Mouse (Mus musculus) liver, adult 2 months (tissue): ENCODE results near the gene Nkpd1. TPM values are rescaled to one million over a fixed set of nuclear protein-coding genes. Genes with fewer than 3 reads are reported as not detected.

ENCODE experiments used
- DNase-seq: peaks from one replicate; pipeline ENCODE4 v3.0.0-alpha.2; 2011; ENCODE audit warnings: low read depth, low spot score; ENCODE audit errors: extremely low read depth
- H3K27ac ChIP-seq: fragments of 200-500 bp; replicated peaks from 2 replicates; pipeline ENCODE4 v1.5.1; 2012; ENCODE audit warnings: low read depth, mild to moderate bottlenecking, control low read depth, inconsistent platforms, low read length; ENCODE audit not compliant: insufficient read depth
- H3K27me3 ChIP-seq: fragments of 200-500 bp; 2 replicates; pipeline ENCODE4 v1.6.1; 2012; ENCODE audit warnings: mild to moderate bottlenecking, moderate library complexity, low read length, inconsistent platforms; ENCODE audit not compliant: control insufficient read depth, insufficient read depth
- H3K36me3 ChIP-seq: fragments of 200-500 bp; 2 replicates; pipeline ENCODE4 v1.6.1; 2012; ENCODE audit warnings: low read length, inconsistent platforms; ENCODE audit not compliant: control insufficient read depth, insufficient read depth
- H3K4me1 ChIP-seq: fragments of 200-500 bp; 2 replicates; pipeline ENCODE4 v1.6.1; 2011; ENCODE audit warnings: low read length; ENCODE audit not compliant: control insufficient read depth, insufficient read depth
- H3K4me3 ChIP-seq: fragments of 200-500 bp; 2 replicates; pipeline ENCODE4 v1.5.1; 2011; ENCODE audit warnings: low read depth, mild to moderate bottlenecking, control low read depth, low read length, moderate library complexity; ENCODE audit not compliant: insufficient read depth
- H3K79me2 ChIP-seq: fragments of 200-500 bp; 2 replicates; pipeline ENCODE4 v1.6.1; 2012; ENCODE audit warnings: inconsistent platforms, mild to moderate bottlenecking, low read length, moderate library complexity; ENCODE audit not compliant: control insufficient read depth, insufficient read depth
- H3K9ac ChIP-seq: fragments of 200-500 bp; 2 replicates; pipeline ENCODE4 v1.6.1; 2012; ENCODE audit warnings: low read depth, mild to moderate bottlenecking, control low read depth, inconsistent platforms, low read length
- CTCF ChIP-seq: fragments of 200-500 bp; IDR thresholded peaks from 2 replicates; pipeline ENCODE4 v1.5.1; 2011; ENCODE audit warnings: low read depth, low read length, control low read depth
- POLR2A ChIP-seq: fragments of 200-500 bp; IDR thresholded peaks from 2 replicates; pipeline ENCODE4 v1.6.1; 2011; ENCODE audit warnings: low read length, control low read depth; ENCODE audit not compliant: insufficient read depth; ENCODE audit errors: extremely low read depth
- WGBS: fragments of 180-500 bp; shearing (Covaris S2); methylation state at CpG from one replicate; pipeline ENCODE4 v1.1.7; 2018; 5-methylcytosine and 5-hydroxymethylcytosine counted together
- polyA plus RNA-seq: library from polyadenylated mRNA; depleted of rRNA; stranded (reverse); fragments of >200 nt; gene quantifications from 2 replicates; pipeline ENCODE4 v1.2.3, GENCODE M21; 2012; rRNA removed
- total RNA-seq: library from RNA; depleted of rRNA; stranded (reverse); fragments of >200 nt; gene quantifications from 2 replicates; pipeline ENCODE4 v1.2.3, GENCODE M21; 2014; rRNA removed

Gene Nkpd1
- total RNA-seq = not detected in 2 replicates
- not detected in 2 replicates for polyA plus RNA-seq

DNA sequence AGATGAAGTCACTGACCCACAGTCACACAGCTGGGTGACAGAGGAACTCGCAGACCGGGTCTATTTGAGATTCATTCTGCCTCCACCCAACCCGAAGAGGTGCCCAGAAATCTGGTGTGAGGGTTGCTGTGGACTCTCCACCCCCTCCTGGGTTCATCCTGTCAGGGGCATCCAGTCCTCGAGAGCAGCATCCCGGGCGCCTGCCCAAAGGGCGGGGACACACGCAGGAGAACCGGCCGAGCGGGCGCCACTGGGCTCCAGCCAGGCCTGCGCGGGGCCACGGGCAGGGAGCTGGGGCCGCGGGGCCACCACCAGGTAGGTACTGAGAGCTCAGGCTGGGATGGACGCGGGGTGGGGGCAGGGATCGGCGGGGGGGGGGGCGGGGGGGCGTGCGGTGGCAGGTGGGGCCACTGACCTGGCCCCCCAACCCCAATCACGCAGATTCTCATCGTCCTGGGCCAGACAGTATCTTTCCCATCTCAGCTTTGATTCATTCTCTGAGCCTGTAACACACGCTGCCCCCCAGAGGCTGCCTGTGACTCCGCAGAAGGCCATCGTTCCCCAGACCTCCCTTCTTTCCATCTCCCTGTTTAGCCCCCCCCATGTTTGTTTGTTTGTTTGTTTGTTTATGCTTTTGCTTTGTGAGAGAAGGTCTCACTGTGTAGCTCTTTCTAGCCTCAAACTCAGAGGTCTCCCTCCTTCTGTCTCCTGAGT lies at the start of gene Nkpd1:
Nkpd1 (plus strand) TSS at position 187 of the 714 bp plus-strand sequence.
- no peak within 1 kb of the TSS for H3K4me3 ChIP-seq
- H3K4me1 ChIP-seq = no peaks in the 10 kb centered on the region
- TF ChIP-seq CTCF = peak; percentile 63
- TF ChIP-seq POLR2A = no peak
- H3K9ac ChIP-seq = no peak within 1 kb of the TSS
- H3K27ac ChIP-seq = no peak within 1 kb of the TSS
- WGBS = 5% methylated on average over 22 of the region's 29 CpGs
- no peaks in the 10 kb centered on the region for H3K36me3 ChIP-seq
- DNase-seq = no peak
- H3K79me2 ChIP-seq = no peaks in the 10 kb centered on the region
- peaks cover 10% of the 10 kb centered on the region for H3K27me3 ChIP-seq

DNA sequence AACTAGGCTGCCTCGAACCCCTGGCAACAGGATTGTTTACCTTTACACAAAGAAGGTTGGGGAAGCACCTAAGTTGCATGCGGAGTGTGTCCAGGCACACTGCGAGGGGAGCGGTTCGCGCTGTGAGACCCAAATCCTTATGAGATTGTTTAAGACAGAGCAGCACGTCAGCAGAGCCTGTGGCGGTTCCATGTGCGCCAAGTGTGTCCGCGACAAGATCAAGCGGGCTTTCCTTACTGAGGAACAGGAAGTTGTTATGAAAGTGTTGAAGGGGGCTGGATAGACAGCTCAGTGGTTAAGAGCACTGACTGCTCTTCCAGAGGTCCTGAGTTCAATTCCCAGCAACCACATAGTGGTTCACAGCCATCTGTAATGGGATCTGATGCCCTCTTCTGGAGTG lies 49.4 kb upstream of the Nkpd1 start:
- H3K27me3 ChIP-seq = peaks cover 4% of the 10 kb centered on the region; the same call in 1 of the 2 replicates
- H3K36me3 ChIP-seq = no peaks in the 10 kb centered on the region
- H3K27ac ChIP-seq = peak overlapping the region; percentile 64
- peak overlapping the region; percentile 53; the same call in 1 of the 2 replicates for H3K9ac ChIP-seq
- DNase-seq = no peak
- peaks cover 5% of the 10 kb centered on the region; the same call in 1 of the 2 replicates for H3K4me1 ChIP-seq
- no peaks in the 10 kb centered on the region for H3K79me2 ChIP-seq
- whole genome bisulfite sequencing = 58% methylated on average over 12 of the region's 12 CpGs
- H3K4me3 ChIP-seq = 0 out of 2 replicates have a peak overlapping the region, but pooled peaks have one; percentile 7
- no peak for TF ChIP-seq POLR2A
- TF ChIP-seq CTCF = no peak

DNA sequence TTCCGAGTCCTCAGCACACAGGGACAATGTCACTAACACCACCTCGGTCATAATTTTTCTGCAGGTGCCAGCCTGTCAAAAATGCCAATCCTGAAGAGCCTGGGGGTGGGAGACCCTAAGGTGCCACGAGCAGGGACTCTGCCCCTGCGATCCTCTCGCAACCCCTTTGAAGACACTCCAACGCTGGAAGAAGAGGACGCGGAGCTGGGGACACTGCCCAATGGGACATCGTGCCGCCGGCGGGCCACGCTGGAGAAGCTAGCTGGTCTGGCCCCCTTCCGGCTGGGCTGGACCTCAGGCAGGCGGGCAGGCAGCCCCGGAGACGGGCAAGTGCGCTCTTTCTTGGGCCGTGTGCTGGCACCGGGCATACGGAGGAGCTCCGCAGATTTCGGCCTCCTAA lies 48.2 kb upstream of the Nkpd1 start:
- no peak for DNase-seq
- H3K79me2 ChIP-seq = no peaks in the 10 kb centered on the region
- H3K36me3 ChIP-seq = no peaks in the 10 kb centered on the region
- H3K9ac ChIP-seq = no peak overlapping the region
- TF ChIP-seq POLR2A (no peak), CTCF (no peak)
- H3K4me1 ChIP-seq = peaks cover 5% of the 10 kb centered on the region; the same call in 1 of the 2 replicates
- no peak overlapping the region for H3K4me3 ChIP-seq
- 45% methylated on average over 23 of the region's 23 CpGs for WGBS
- H3K27ac ChIP-seq = no peak overlapping the region
- peaks cover 7% of the 10 kb centered on the region; the same call in 1 of the 2 replicates for H3K27me3 ChIP-seq

DNA sequence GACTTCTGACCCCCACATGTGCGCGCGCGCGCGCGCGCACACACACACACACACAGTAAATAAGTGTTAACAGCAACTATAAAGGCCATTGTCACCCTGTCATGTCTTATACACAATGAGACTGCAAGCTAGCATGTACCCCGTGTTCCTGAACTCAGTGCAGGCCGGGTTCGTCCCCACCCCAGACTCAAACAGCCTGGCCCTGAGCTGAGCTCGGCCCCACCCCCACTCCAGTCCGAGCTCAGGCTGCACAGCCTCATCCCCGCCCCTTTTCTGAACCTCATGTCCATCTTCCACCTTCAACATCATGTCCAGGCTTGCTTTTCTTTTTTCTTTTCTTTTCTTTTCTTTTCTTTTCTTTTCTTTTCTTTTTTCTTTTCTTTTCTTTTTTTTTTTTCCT lies 47.3 kb upstream of the Nkpd1 start:
- Histone ChIP-seq H3K4me3 (no peak overlapping the region), H3K4me1 (peaks cover 5% of the 10 kb centered on the region), H3K36me3 (no peaks in the 10 kb centered on the region), H3K79me2 (no peaks in the 10 kb centered on the region), H3K9ac (no peak overlapping the region), H3K27ac (no peak overlapping the region), H3K27me3 (peaks cover 9% of the 10 kb centered on the region; the same call in 1 of the 2 replicates)
- TF ChIP-seq CTCF (no peak), POLR2A (no peak)
- no peak for DNase-seq
- WGBS = 15% methylated on average over 14 of the region's 14 CpGs

DNA sequence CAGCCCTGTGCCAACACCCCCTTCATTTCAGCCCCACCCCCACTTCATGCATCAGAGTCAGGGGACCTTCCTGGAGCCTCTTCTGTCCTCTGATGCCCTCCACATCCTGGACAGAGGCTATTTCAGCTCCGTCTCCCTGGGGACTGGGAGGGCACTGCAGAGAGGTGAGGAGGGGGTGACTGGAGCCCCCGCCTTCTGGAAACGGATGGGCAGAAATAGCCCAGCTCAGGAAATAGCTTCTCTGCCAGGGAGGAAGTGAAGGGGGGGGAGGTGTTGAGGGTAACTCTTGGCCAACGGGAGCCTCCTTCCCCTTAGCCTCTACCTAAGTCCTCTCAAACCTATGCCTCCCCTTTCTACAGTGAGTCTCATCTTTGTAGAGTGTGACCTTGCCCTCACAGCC lies 45.2 kb upstream of the Nkpd1 start:
- TF ChIP-seq CTCF (no peak), POLR2A (no peak)
- Histone ChIP-seq H3K9ac (no peak overlapping the region; the same call in 1 of the 2 replicates), H3K36me3 (no peaks in the 10 kb centered on the region), H3K79me2 (no peaks in the 10 kb centered on the region), H3K4me3 (no peak overlapping the region), H3K27ac (peak overlapping the region; percentile 60), H3K27me3 (peaks cover 9% of the 10 kb centered on the region; the same call in 1 of the 2 replicates), H3K4me1 (peaks cover 5% of the 10 kb centered on the region)
- WGBS = 26% methylated on average over 4 of the region's 4 CpGs
- no peak for DNase-seq
